Mouse (Mus musculus) embryo, embryonic 9.5 days (tissue): Measurements from ENCODE around the gene Ric8b.

Experiments
- DNase-seq: peaks from one replicate; pipeline ENCODE4 v3.0.0-alpha.2; 2017; ENCODE audit errors: extremely low spot score

The Ric8b gene

DNA sequence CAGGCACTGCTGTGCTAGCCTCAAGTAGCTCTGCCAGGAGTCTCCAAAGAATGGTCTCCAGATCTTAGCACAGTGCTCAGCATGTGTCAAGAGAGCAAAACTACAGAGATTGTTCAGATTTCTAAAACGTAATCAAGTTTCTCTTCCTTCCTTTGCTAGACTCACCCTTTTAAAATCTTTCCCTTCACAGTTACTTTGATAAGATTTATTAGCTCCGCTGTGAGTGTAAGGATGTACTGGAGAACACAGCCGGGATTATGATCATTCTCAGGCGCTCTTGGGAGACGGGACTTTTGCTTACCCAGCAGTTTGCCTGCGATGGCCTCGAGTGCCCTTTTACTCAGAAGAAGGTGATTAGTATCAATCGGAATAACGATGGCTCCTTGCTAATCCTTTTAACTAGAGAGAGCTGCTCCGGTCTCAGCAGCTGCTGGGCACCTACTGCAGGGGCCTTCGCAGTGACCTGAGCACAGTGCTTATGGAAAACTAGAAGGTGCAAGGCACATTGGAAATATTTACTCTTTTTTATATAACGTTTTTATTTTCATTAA is 43.0 kb downstream of the Ric8b start:
- no peak for DNase-seq

- no peak for DNase-seq
Measured at GRCm38 (mm10) chr10:84963126-84963525, 45.7 kb downstream of the Ric8b start.

GRCm38 (mm10) chr10:84963726-84964125 is 46.3 kb downstream of the Ric8b start:
- no peak for DNase-seq

DNA sequence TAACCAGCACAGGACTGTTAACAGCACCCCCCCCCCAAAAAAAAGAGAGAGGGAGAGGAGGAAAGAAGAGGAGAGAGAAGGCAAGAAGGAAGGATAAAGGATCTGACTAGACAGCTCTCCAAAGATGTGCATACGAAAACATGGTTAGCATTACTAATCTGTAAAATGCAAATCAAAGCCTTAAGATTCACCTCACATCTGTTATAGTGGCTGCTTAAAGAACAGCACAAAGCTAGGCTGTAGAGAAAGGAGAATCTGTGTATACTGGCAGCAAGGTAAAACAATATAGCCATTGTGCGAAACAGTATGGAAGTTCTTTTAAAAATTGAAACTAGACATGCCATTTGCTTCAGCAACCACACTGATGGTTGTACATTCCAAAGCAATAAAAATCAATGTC is 49.1 kb downstream of the Ric8b start:
- no peak for DNase-seq

DNA sequence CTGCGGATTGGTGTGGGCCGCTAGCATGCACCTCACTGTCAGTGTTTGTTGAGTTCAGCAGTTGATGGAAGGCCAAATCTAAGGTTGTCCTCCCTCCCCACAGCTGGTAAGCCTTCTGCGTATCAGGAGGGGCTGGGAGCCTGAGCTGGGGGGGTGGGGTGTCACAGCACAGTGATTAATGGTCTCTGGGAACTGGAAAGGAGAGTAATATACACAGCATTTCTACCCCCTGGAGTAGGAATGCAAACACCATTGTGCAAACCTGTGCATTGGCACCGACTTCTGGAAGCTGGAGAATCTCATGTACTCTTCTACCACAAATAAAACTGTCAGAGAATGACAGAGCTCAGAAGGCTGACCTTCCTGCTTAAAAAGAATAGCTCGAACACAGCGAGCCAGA is 50.2 kb downstream of the Ric8b start:
- DNase-seq, result peak; percentile 37

- DNase-seq, result no peak
Measured at GRCm38 (mm10) chr10:84968852-84969704, 51.7 kb downstream of the Ric8b start.

- DNase-seq, result no peak
Measured at GRCm38 (mm10) chr10:84975264-84975663, 57.8 kb downstream of the Ric8b start.

DNA sequence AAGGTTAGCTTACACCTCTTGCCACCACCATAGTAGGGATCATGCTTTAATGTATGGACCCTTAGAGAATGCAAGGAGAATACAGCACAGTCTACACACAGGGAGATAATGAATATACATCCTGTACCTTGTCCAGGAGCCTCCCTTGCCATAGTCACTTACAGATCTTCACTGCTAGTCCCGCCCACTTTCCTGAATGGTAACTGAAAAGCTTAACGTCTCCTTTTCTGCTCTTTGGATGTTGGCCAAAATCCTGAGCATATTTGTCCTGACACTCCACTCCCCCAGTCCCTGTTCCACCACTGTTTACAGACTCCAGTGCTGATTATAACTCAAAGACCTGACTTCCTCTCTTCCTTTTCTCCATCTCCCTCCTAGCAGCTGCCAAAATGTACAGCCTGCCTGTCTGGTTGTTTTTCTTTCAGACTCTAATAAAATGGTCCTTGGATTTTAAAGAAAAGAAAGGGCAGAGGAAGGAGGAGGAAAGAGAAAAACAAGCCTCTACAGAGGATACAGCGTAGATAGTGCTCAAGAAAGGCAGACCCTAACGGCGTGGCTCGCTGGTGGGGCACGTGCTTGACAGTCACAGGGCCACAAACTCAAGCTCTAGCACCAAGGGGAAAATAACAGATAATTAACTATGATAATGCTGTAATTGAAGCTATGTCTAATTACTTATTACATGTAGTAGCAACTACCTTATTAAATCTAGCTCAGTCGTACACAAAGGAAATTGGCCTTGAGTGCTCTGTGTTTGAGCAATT is 59.4 kb downstream of the Ric8b start:
- DNase-seq, result no peak

GRCm38 (mm10) chr10:84980291-84980690 is 62.9 kb downstream of the Ric8b start:
- DNase-seq, result no peak

GRCm38 (mm10) chr10:84981441-84981840 is 64.0 kb downstream of the Ric8b start:
- no peak for DNase-seq

DNA sequence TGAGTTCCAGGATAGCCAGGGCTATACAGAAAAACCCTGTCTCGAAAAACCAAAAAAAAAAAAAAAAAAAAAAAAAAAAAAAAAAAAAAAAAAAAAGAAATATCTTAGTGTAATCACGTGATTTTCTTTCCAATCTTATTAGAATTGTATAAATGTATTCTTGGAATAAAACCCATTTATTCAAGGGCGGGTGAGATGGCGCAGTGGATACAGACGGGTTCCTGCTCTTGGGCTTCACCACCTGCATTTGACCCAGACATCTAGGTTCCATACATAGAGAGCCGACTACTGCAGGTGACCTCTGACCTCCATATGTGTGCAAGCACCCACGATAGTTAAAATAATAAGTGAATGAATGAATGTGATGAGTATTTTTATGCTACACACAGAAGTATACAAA is 65.3 kb downstream of the Ric8b start:
- no peak for DNase-seq

- DNase-seq, result no peak
Measured at GRCm38 (mm10) chr10:84985956-84986355, 68.5 kb downstream of the Ric8b start.

DNA sequence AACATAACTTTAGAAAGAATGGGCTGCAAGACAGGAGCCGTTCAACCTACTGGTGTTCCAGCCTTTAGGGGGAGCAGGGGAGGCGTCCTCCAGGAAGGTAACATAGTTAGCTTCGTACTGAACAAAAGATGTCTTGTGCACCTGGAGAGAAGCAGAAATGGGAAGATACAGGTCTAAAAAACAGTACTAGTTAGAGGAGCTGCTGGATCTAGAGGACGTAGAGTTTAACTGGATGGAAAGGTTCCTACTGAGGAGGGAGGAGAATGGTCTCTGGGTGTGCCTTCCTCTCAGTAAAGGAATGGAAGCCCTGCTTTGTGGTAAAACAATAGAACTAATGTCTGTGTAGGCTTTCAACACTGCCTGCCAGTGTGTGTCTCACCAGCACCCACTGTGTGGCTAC is 70.2 kb downstream of the Ric8b start:
- DNase-seq, result no peak

- no peak for DNase-seq
Measured at GRCm38 (mm10) chr10:84988650-84989049, 71.2 kb downstream of the Ric8b start.

GRCm38 (mm10) chr10:84994346-84994745 is 76.9 kb downstream of the Ric8b start:
- DNase-seq, result no peak

DNA sequence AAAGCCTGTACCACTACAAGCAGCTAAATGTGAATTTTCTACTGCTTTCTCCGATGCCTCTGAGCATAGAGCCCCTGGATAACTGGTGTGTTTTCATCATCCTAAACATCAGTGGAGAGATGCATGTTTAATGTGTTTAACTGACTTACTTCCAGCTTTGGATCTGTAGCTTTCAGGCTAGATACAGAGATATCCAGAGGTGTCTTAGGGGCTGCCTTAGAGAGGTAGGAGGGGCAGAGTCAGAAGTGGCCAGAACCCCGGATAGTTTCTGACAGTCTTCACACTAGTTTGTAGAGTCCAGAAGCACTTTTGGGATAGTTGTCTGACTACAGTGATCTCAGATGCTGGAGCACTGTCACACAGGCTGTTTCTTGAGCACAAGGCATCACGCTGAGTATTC is 77.6 kb downstream of the Ric8b start:
- no peak for DNase-seq

GRCm38 (mm10) chr10:84996366-84996765 is 79.0 kb downstream of the Ric8b start:
- no peak for DNase-seq

- no peak for DNase-seq
Measured at GRCm38 (mm10) chr10:84997571-84998224, 80.3 kb downstream of the Ric8b start.

DNA sequence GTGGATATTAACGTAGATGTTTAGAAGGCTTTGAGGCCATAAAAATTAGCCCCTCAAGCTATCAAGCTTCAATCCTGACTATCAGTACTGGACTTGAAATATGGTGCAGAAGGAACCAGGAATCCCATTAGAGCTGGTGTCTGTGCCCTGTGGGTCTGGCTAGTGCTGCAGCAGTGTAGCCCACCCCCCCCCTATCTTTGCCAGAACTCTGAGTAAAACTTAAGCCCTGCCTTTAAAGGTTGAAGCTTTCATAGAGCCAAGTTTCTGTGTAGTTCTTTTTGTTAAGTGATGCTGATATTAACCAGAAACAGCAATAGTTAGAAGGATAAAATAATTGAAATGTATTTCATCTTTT is 80.8 kb downstream of the Ric8b start:
- no peak for DNase-seq

DNA sequence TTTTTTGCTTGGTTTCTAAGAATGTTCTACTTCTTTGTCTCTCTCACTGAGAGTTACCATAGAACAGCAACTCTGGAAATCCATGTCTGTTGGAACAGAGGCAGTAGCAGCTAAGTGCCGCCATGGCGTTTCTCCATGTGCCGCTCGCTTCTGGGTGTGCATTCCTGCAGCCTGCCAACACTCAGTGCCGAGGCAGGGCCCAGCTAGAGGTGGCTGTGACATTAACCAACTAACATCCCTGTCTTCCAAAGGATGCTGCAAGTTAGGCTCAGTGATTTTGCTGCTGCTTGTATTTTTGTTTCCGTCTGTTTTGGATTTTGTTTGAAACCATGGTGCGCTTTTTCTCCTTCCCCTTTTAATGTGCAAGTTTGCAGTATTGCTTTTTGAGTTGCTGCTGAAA is 84.5 kb downstream of the Ric8b start:
- no peak for DNase-seq

DNA sequence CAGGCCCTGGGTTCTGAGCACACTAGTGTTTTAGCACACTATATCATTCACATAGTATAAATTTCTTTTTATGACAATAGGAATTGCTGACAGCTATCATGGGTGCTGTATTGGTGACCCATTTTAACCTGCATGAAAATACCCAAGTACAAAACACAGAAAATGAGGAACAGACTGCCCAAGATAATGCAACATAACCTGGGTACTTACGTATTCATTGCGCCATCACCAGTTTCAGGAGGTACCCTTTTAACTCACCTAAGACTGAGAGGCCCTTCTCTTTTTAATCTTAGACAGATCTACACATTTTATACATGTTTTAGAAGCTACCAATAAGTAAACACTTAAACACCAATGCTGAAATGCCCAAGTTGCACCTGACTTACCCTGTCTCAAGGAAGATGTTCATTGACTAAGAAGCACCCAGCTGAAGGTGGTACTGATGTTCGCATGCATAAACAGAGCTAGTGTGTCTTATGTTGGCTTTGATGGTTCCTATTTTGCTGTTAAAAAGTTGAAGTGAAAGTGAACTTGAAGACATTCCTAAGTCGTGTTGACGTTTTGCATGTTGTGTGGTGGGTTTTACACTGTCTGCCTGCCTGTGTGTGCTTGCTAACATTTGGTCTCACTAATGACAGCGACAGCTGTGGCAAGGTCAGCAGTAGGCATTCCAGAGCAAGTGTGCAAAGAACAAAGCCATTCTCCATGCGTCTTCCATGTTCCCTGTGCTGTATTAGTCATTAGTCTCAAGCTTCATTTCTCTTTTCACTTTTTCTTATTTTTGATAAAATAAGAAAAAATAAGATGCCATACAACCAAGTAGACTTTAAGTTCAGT is 86.0 kb downstream of the Ric8b start:
- no peak for DNase-seq
